Mouse (Mus musculus): ENCODE measurements at regions not wholly inside any gene's neighbourhood (a gene's known extent, or its start where the extent isn't known, plus 50 kb on each side); places are given as distances from the start of the nearest gene placed in this dataset.

- no peaks in the 10 kb centered on the region for H3K27me3 ChIP-seq (replicated peaks)
- H3K4me3 ChIP-seq (replicated peaks in 1 of 3; ENCODE audit: low read depth in 2 of 3, low read length in 2 of 3, poor library complexity in 1 of 3), result peak overlapping the region in 1 of 3 experiments; percentile 40
- peak; percentile 64 for DNase-seq (ENCODE audit: extremely low read depth)
- dilution Hi-C loops (cut with MboI; ENCODE audit: extremely low pct_ligation_motif_present, extremely low pct_unique_long_range_greater_than_20kb, low sequenced_read_pairs), result no loop called here
- TF ChIP-seq TCF12 (IDR thresholded peaks at IDR 0.05; ENCODE audit: low read depth, low read length) (peak; percentile 29; the same call in 1 of the 2 replicates), MAZ (IDR thresholded peaks at IDR 0.05; ENCODE audit: low read depth, low read length) (0 out of 2 replicates have a peak, but pooled peaks have one; percentile 14), RAD21 (IDR thresholded peaks at IDR 0.05; ENCODE audit: low read depth, low read length) (no peak; the same call in 1 of the 2 replicates), CHD2 (IDR thresholded peaks at IDR 0.05; ENCODE audit: low read length) (no peak), CTCF (conservative IDR thresholded peaks at IDR 0.05 in 1 of 2, IDR thresholded peaks at IDR 0.05 in 1 of 2; ENCODE audit: low read depth in 2 of 2, low read length in 2 of 2) (no peak), USF2 (conservative IDR thresholded peaks at IDR 0.05; ENCODE audit: low read depth, low read length) (no peak), MAFK (IDR thresholded peaks at IDR 0.05; ENCODE audit: insufficient replicate concordance, low read length) (no peak), KAT2A (IDR thresholded peaks at IDR 0.05; ENCODE audit: insufficient replicate concordance, low read length) (no peak), MEF2A (IDR thresholded peaks at IDR 0.05; ENCODE audit: borderline replicate concordance, low read depth, low read length) (0 out of 2 replicates have a peak, but pooled peaks have one; percentile 13), PAX5 (IDR thresholded peaks at IDR 0.05; ENCODE audit: low read length) (no peak), JUN (IDR thresholded peaks at IDR 0.05; ENCODE audit: insufficient read depth, low read depth, low read length) (no peak), POLR2A (IDR thresholded peaks at IDR 0.05; ENCODE audit: low read depth, low read length) (no peak), ZMIZ1 (IDR thresholded peaks at IDR 0.05; ENCODE audit: low read depth, low read length) (no peak), CHD1 (IDR thresholded peaks at IDR 0.05; ENCODE audit: low read depth, low read length) (no peak), ZKSCAN1 (IDR thresholded peaks at IDR 0.05; ENCODE audit: borderline replicate concordance, low read depth, low read length) (no peak), TBP (conservative IDR thresholded peaks at IDR 0.05; ENCODE audit: low read depth, low read length) (no peak), E2F4 (IDR thresholded peaks at IDR 0.05; ENCODE audit: insufficient replicate concordance, low read depth, low read length) (no peak), GABPA (IDR thresholded peaks at IDR 0.05; ENCODE audit: insufficient replicate concordance, low read depth, low read length) (no peak), ZC3H11A (IDR thresholded peaks at IDR 0.05; ENCODE audit: low read depth, low read length) (no peak), POLR2AphosphoS2 (IDR thresholded peaks at IDR 0.05; ENCODE audit: low read depth, low read length) (no peak), HCFC1 (IDR thresholded peaks at IDR 0.05; ENCODE audit: low read depth, low read length) (no peak), NRF1 (IDR thresholded peaks at IDR 0.05; ENCODE audit: low read depth, low read length) (no peak), SMC3 (IDR thresholded peaks at IDR 0.05; ENCODE audit: low read depth, low read length) (no peak), ELF1 (IDR thresholded peaks at IDR 0.05; ENCODE audit: low read depth, low read length) (no peak), USF1 (IDR thresholded peaks at IDR 0.05; ENCODE audit: low read depth, low read length) (peak; percentile 22; the same call in 1 of the 2 replicates), UBTF (IDR thresholded peaks at IDR 0.05; ENCODE audit: low read depth, low read length) (no peak), MAX (IDR thresholded peaks at IDR 0.05; ENCODE audit: low read length) (peak; percentile 63; the same call in 1 of the 2 replicates), JUND (conservative IDR thresholded peaks at IDR 0.05; ENCODE audit: low read depth, low read length) (no peak), SIN3A (IDR thresholded peaks at IDR 0.05; ENCODE audit: low read length) (no peak), MXI1 (IDR thresholded peaks at IDR 0.05; ENCODE audit: low read depth, low read length) (peak; percentile 33; the same call in 1 of the 2 replicates), NELFE (IDR thresholded peaks at IDR 0.05; ENCODE audit: low read depth, low read length) (0 out of 2 replicates have a peak, but pooled peaks have one; percentile 13), ETS1 (conservative IDR thresholded peaks at IDR 0.05; ENCODE audit: low read depth, low read length) (no peak), ZNF384 (IDR thresholded peaks at IDR 0.05; ENCODE audit: low read depth, low read length) (no peak), EP300 (IDR thresholded peaks at IDR 0.05; ENCODE audit: low read length) (no peak; the same call in 1 of the 2 replicates), MYC (IDR thresholded peaks at IDR 0.05; ENCODE audit: low read depth, low read length) (peak; percentile 51; the same call in 1 of the 2 replicates), RCOR1 (conservative IDR thresholded peaks at IDR 0.05; ENCODE audit: low read depth, low read length) (no peak), IRF4 (IDR thresholded peaks at IDR 0.05; ENCODE audit: low read depth, low read length) (peak; percentile 55; the same call in 1 of the 2 replicates), BHLHE40 (IDR thresholded peaks at IDR 0.05; ENCODE audit: low read depth, low read length) (peak; percentile 25; the same call in 1 of the 2 replicates)
- no peaks in the 10 kb centered on the region for H3K36me3 ChIP-seq (replicated peaks in 1 of 2; ENCODE audit: control insufficient read depth in 1 of 2, insufficient read depth in 1 of 2, low read length in 1 of 2)
- peak overlapping the region; percentile 18; the same call in 1 of the 2 replicates for H3K9ac ChIP-seq (ENCODE audit: insufficient read depth, low read depth)
- no peaks in the 10 kb centered on the region for H3K79me2 ChIP-seq (replicated peaks; ENCODE audit: control insufficient read depth, extremely low read depth, insufficient read depth, poor library complexity, severe bottlenecking)
- H3K27ac ChIP-seq (ENCODE audit: insufficient read depth, low read depth), result no peak overlapping the region
- in situ Hi-C loops (cut with MboI; ENCODE audit: low pct_ligation_motif_present, low pct_unique_long_range_greater_than_20kb, low sequenced_read_pairs), result loop anchor here (25.0 kb wide), 1 partner anchor 236 kb away; no protein-coding TSS in a partner anchor
- H3K9me3 ChIP-seq (replicated peaks; ENCODE audit: low read length), result no peaks in the 10 kb centered on the region
- H3K4me1 ChIP-seq (ENCODE audit: control insufficient read depth in 1 of 2, insufficient read depth in 2 of 2), result peaks cover 14 to 26% of the 10 kb centered on the region in 2 experiments
- peak overlapping the region; percentile 54 for H3K4me2 ChIP-seq (ENCODE audit: insufficient read depth, low read depth, poor library complexity, severe bottlenecking)
These were observed 50.7 kb upstream of the Homer1 start for GRCm38 (mm10) chr13:93248711-93249110.
